Mouse (Mus musculus) stomach, postnatal 0 days (tissue): Measurements from ENCODE around the gene Eif2s1.

Experiments used
- CTCF ChIP-seq: IDR thresholded peaks from 2 replicates; pipeline ENCODE4 v1.5.1; 2016; ENCODE audit warnings: antibody characterized with exemption, low read depth, mild to moderate bottlenecking, moderate library complexity
- EP300 ChIP-seq: optimal IDR thresholded peaks from 2 replicates; pipeline ENCODE3; 2016; ENCODE audit warnings: antibody characterized with exemption

GRCm38 (mm10) chr12:78861496-78862253 lies at the start of gene Eif2s1, which contains the start of gene Atp6v1d:
- TF ChIP-seq CTCF: peak; percentile 92
- peak; percentile 81 for TF ChIP-seq EP300
